Mouse (Mus musculus): Measurements from ENCODE around the gene Aes.
A peak's percentile ranks its signal among the peaks of the same experiment; 100 is the strongest.

The Aes gene

DNA sequence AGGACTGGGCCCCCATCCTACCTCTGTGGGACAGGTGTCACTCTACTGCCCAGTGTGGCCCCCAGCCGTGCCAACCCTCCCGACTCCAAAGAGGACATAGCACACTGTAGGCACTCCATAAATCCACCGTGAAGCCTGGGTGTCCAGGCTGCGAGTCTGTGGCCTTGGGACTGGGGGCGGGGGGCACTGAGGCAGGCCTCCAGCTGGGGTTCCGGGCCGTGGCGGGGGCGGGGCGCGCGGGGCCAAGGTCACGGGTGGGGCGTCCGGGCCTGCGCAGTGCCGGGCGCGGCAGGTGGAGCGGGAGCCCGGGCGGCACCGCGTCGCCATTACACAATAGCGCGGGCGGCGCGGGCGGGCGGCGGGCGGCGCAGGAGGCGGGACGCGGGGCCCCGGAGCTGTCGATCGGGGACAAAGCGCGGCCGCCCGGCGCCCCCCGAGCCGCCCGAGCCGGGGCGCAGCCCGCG lies at the start of gene Aes:
TSS of gene Aes (plus strand) at position 326 of the 464 bp plus-strand sequence.
- peak; percentile 66 to 67 for DNase-seq (ENCODE audit: low spot score in 2 of 2)

DNA sequence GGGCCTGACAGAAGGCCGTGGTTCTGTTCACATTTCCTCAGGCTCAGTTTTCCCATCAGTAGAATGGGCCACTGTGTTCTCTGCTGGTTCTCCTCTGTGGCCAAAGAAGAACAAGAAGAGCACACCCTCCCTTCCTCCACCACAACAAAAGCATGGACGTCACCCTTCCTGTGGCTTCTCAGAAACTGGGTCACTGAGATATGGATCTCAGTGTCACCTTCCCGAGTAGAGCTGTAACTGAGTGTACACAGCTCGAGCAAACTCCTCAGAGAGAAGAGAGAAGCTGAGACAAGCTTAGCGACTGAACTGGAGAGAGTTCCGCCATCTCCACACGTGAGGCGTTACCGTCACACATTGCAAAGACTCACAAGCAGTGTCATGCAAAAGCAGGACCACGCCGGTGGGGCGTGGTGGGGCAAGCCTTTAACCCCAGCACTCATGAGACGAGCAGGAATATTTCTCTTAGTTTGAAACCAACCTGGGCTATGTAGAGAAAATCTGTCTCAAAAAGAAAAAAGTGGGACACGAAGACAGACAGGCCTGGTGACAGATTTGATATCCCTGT lies 49.0 kb upstream of the Aes start:
- no peak for DNase-seq (ENCODE audit: low spot score in 2 of 2)

DNA sequence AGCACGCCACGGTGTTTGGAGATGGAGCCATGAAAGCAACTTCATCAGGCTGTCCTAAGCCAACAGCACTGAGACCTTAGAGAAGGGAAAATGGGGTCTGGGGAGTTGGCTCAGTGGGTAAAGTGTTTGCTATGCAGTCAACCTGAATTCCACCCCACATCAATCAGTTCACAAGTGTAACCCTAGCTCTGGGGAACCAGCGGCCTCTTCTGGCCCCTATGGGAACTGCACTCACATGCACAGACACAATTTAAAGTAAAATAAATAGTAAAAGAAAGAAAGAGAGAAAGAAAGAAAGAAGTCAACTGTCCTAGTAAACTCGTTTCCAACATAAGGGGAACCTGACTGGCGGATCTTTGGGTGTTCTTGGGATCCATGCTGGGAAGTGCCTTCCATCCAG lies 45.5 kb upstream of the Aes start:
- no peak for DNase-seq (ENCODE audit: low spot score in 2 of 2)

DNA sequence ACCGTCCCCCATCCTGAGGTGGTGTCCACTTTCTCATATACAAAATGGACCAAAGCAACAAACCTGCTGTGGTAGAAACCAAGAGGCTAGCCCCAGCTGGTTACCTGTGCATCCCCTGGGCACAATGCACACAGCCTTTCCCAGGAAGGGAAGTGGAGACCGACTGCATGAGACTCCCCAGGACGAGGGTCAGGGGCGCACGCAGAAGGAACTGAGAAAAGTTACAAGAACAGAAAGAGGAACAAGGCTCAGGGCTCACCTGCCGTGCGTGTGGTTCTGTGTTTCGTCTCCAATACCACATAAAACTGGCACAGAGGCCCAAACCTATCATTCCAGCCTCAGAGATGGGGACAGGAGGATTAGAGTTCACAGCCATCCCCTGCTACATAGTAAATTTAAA lies 42.1 kb upstream of the Aes start:
- no peak for DNase-seq (ENCODE audit: low spot score in 2 of 2)

DNA sequence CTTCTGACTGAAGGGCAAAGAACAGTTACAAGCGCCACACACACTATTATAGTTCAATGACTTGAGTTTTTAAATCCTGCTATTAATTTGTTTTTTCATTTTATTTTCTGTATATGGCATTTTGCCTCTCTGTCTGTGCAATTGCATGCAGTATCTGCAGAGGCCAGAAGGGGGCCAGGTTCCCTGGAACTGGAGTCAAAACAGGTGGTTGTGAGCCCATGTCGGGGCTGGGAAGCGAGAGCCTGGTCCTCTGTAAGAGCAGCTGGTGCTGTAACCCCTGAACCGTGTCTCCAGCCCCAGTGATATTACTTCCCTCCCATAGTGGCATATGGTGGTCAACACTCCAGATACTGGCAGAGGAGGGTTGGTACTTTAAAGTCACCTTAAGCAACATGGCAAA lies 40.7 kb upstream of the Aes start:
- peak; percentile 58 to 61 for DNase-seq (ENCODE audit: low spot score in 2 of 2)

DNA sequence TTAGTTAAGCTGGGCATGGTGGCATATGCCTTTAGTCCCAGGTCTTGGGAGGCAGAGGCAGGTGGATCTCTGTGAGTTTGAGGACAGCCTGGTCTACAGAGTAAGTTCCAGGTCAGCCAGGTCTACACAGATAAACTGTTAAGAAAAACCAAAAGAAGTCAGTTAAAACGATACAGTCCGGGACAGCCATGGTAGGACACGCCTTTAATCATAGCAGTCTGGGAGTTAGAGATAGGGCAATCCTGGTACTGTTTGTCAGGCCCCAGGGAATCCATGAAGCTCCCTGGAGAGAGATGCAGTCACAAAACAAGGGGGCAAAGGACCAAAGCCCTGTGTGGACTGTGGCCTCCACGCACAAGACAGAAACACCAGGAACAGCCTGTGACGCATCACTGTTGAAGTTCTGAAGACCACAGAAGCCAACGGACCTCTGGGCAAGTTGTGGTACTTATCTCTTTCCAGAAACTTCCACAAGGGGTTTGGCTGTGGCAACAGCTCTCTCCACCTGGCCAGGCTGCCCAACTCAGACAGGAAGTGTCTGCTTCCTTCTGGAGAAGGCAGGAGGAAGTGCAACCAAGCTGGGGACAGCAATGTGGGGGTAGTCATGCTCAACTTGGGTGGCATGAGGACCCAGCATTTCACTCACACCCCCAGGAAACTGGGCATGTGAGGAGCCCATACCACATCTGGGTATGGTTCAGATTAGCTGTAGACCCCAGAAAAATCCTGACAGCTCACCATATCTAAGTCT lies 39.9 kb upstream of the Aes start:
- no peak for DNase-seq (ENCODE audit: low spot score in 2 of 2)

DNA sequence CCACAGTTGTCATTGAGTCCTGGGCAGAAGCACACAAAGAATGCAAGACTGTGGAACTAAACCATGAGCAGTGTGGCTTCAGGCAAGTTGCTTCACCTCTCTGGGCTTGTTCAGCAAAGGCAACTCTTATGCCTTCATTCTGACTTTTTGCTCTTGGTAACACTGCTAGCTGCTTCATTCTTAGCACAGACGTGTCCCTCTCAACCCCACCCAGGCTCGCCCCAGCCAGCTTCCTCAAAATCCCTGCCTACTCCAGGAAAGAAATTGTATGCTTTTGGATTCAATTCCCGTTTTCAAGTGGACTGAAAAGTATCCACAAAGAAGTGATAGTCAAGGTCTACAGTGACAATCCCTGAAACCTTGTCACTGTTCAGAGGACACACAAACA lies 39.3 kb upstream of the Aes start:
- DNase-seq (ENCODE audit: low spot score in 2 of 2): no peak

DNA sequence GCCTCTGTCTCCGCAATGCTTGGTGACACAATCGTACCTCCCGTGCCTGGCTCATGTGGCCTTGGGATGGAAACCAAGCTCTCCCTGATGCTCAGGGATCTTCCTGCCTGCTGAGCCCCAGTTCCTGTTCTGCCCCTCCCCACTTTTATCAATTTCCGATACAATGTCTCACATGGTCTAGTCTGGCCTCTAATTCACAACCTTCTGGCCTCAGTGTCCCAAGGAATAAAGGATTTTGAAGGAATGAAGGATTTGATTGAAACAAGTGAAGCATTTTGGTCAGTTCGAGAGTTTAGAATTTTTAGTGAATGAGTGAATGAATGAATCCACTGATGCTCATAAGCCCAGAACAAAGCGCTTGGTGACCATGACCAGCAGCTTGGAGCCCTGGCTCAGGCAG lies 36.1 kb upstream of the Aes start:
- DNase-seq (ENCODE audit: low spot score in 2 of 2): no peak

DNA sequence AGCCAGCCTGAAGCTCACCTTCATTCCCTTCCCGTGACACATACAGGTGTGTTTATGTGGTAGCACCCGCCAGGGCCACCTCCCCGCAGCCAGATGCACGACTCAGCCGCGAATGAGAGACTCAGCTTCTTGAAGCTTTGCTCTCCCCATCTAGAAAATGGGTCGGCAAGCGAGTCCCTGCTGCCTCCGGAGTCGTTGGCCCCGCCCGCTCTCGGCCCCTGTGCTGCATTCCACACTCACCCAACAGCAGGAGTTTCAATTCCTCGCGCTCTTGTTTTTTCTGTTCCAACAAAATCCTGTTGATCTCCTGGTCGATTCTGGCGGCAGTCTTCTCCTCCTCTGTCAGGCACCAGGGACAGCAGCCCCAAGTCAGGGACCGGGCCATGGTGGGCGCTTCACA lies 35.7 kb upstream of the Aes start:
- DNase-seq (ENCODE audit: low spot score in 2 of 2): no peak

DNA sequence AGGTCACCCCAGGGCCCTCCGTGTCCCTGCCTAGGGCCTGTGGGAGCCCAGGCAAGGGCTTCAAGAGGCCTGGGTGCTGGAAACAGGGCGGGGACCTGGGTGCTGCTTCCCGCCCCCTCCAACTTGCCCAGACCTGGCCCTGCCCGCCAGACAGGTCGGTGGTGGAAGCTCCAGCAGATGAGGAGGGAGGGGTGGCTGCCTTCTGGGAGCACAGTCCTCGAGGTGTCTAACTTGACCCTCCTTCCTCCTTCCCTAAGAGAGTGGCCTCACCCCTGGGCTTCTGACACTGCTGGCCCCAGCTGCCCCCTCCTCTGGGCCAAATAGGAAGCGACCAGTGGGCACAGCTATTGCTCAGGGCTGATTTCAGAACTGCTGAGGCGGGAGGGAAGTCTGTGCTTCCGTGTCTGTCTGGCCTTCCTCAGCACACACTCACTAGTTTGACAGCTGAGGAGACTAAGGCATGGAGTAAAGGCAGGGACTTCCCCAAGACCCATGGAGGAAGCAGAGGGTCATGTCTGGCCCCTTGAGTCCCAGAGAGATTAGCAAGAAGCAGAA lies 35.2 kb upstream of the Aes start, which contains the start of gene Gna15:
TSS of gene Gna15 (minus strand) at position 175 of the 555 bp plus-strand sequence.
- DNase-seq (ENCODE audit: low spot score in 2 of 2): no peak

DNA sequence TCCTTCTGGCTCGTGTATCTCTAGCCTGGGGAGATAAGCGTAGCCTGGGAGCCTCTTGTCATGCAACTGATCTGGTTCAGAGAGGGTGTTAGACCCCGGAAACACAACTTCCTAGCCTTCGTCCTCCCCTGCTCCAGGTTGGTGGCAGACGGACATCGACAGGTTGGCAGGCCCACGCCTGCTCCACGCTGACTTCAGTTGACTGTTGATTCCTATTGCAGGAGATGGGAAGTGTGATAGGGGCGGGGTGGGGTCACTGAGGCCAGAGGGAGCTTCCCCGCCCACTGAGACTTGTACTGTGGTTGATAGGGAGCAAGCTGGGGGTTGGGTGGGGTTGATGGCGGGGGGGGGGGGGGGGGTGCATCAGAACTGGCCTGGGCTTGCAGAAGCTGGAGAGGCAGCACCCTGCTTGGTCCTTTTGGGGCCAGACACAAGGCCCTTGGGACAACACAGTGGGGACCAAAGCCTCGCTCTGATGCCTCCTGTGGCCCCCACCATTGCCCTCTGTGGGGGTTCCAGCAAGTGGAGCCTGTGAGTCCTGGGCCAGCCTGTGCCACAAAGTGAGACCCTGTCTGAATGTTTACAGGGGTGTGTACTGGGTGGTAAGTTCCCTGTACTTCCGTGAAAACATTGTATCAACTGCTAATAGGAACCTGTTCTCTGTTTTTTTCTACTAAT lies 34.1 kb upstream of the Aes start:
- DNase-seq (ENCODE audit: low spot score in 2 of 2): no peak

DNA sequence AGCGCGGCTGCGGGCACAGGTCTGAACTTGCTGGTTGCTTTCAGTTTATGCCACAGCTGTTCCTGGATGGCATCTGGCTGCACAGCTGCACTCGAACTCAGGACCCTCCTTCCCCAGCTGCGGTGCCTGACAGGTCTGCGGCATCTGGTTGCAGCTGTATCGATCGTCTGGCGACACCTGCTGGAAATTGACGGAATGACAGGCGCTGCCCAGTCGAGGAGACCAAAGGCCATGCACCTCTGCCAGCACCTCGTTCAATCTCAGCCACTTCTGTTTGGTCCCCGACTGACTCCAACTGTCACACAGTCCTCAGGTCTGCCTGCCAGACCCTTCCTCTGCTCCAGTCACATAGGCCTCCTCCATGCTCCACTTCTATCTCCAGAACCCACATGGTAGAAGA lies 32.5 kb upstream of the Aes start:
- peak; percentile 71 to 77 for DNase-seq (ENCODE audit: low spot score in 2 of 2)

DNA sequence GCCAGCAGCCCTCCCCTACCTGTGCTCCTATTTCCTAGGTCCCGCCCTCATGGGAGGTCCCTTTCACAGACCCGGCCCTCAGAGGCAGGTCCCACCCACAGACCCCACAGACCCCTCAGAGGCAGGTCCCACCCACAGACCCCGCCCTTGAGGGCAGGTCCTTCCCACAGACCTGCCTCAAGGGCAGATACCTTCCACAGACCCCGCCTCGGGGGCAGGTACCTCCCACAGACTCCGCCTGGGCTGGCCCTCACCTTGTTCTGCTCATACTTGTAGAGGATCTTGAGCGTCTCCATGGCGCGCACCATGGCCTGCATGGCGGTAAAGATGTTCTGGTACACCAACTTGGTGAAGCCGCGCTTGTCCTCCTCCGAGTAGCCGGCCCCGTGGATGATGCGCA lies 24.5 kb upstream of the Aes start:
- DNase-seq (ENCODE audit: low spot score in 2 of 2): no peak

DNA sequence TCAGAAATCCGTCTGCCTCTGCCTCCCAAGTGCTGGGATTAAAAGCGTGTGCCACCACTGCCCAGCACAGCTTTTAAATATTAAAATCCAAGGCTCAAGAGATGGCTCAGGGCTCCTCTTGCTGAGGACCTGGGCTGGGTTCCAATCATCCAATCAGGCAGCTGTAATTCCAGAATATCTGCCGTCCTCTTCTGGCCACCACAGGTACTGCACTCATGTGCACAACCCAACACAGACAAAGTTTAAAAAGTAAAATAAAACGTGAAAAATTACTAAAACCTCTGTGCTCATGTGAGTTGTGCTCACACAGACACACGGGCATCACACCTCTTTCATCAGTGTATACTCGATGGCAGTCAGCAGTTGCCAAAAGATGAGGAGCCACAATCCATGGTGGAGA lies 22.6 kb upstream of the Aes start:
- DNase-seq (ENCODE audit: low spot score in 2 of 2): no peak

DNA sequence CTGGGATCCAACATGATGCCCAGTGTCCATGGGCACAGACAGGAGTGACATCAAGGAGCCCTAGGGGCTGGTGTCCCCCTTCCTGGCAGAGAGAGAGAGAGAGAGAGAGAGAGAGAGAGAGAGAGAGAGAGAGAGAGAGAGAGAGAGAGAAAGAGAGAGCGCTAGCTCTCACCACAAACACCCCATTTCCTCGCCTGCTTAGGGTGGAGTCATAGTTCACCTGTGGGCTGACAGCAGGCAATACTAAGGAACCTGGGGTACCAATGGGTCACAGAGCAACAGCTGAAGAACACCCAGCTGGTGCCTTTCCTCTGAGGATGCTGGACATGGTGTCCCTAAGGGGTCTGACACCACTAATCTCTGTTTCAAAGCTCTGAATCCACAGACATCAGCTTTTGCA lies 21.9 kb upstream of the Aes start:
- no peak for DNase-seq (ENCODE audit: low spot score in 2 of 2)

DNA sequence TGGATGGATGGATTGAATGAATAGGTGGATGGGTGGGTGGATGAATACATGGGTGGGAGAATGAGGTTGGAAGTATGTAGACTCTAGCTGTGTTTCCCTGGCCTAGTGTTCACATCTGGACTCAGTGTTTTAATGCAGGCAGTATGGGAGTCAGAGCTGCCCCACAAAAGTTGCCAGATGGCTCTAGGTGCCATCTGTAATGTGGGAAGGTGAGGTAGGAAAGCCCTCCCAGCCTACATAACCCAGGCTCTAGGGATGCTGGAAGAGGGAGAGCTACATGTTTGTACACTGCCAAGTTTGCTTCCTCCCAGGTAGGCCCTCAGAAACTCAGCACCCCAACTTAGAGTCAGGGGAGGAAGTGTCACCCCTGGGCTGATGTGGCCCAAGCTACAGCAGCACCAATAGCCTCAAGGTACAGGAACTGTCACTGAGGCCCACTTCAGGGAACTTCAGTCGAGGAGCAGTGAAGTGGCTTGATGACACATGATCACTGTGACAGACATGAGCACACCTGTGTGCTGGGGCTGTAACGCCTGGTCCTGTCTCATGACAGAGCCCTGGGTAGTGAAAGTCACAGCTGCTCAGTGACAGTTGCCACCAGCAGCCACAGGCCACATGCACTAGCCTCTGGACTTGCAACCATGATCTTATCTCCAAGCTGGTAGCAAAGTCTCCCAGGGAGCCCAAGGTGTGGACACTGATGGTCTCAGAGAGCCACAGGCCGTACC lies 20.8 kb upstream of the Aes start:
- no peak for DNase-seq (ENCODE audit: low spot score in 2 of 2)

DNA sequence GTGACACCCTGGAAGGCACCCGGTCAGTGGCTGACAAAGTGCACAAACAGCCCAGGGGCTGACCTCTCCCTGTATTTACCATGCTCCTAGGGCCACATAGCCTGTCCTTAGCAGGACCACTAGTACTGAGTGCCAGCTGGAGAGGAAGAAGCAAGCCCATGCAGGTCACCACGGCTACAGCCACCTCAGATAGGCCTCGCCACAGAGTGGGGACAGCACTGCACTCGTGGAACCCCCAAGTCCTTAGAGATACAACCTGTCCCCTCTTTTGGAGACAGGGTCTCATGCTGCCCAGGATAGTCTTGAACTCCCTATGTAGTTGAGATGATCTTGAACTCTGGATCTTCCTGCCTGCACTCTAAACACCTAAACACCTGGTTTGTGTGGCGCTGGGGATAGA lies 17.9 kb upstream of the Aes start:
- no peak for DNase-seq (ENCODE audit: low spot score in 2 of 2)

DNA sequence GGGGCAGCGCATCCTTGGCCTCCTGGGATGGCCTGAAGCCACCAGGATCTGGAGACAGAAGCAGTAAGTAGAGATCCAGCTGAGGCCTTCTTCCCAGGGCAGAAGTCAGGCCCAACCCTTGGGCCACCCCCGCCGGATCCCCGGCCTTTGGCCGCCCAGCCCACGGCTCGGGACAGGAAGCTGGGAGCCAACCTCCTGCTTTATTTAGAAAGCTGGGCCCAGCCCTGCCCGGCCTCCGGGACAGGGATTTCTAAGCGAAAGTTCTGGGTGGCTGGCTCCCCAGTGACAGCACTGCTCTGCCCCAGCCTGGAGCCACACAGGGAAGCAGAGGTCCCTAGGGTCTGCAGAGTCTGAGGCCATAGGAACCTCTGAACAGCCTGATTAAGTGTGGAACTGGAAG lies 17.5 kb upstream of the Aes start:
- DNase-seq (ENCODE audit: low spot score in 2 of 2): no peak

DNA sequence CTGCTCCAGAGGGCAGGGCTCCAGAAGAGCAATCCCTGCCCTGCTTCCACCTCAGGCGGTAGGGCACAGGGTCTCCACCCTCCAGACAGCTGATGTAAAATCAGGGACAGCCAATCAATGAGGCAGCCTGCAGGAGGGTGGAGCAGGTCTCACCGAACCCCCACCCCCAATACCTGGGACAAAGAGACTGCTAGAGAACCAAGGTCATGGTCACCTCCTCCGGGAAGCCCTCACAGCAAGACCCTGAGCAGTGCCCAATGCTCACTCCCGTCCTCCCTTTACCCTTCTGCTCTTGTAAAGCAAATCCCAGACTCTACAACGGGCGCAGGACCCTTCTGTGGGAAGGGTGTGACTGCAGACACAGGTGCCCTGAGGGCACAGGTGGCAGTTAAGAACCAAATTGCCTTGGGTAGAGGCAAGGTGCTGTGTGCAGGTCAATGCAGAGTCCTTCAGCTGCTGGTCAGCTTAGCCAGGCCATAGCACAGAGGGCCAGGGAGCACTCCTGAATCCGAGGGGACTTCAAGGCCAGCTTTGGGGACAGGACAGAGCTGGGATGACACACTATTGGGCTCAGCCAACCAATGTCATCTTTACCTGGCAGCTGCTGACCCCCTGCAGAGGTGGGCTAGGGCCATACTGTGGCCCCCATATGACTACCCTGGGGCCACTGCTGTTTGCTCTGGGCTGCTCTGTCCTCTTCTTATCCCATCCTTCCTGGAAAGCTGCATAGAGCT lies 16.4 kb upstream of the Aes start:
- no peak for DNase-seq (ENCODE audit: low spot score in 2 of 2)

DNA sequence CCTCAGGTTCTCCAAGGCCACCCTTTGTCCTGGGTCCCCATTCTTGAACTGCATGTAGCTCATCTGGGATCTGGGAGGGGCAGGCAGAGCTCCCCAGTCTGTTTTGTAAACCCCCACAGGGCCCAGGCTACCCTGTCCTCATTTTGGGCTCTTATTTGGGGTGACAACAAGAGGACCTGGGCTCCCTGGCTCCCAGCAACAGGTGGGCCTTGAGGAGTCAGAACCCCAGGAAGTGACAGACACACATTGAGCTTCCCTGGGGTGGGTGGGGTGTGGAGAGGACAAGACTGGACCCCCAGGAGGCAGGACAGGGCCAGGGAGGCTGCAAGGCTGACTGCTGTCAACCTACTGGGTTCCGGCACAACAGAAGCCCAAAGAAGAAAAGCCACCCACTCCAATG lies 15.7 kb upstream of the Aes start:
- no peak for DNase-seq (ENCODE audit: low spot score in 2 of 2)
